ENCODE assay signal across 36 mouse cellular contexts in the genomic region with DNA sequence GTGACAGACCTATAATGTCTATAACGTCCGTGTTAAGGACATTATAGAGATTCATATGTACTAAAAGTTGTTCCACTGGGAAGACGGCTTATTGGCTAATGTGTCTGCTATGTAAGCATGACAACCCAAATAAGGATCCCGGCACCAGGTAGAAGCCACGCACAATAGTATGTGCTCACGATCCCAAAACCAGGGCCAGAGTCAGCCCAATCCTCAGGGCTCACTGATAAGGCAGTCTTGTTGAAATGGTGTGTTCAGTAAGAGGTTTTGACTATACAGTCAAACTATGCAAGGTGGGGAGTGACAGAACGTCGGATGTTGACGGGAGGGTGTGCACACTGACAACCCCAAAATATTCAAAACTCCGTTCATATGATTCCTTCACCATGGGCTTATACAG. TPM values are rescaled to one million over a fixed set of nuclear protein-coding genes. Genes with fewer than 3 reads are reported as not detected.
"Had no signal": no experiment of that assay in that cellular context is flagged by ENCODE, and none has a peak within 500 bp of the region (broad histone marks: within the 10 kb centered on the region; RNA-seq: fewer than 3 reads in every experiment).

No protein-coding gene starts in this region.

- H3K27ac ChIP-seq: limb, embryonic 10.5 days; limb, embryonic 12.5 days; limb, embryonic 13.5 days; limb, embryonic 15.5 days; liver, embryonic 12.5 days; liver, embryonic 13.5 days; liver, embryonic 14.5 days; liver, embryonic 15.5 days; lung, embryonic 15.5 days; macrophage; midbrain, embryonic 10.5 days; midbrain, embryonic 12.5 days; midbrain, embryonic 13.5 days; midbrain, embryonic 15.5 days; neural tube, embryonic 12.5 days had no signal

- H3K27me3 ChIP-seq: limb, embryonic 12.5 days; limb, embryonic 13.5 days; limb, embryonic 15.5 days; liver, embryonic 12.5 days; liver, embryonic 13.5 days; liver, embryonic 15.5 days; lung, embryonic 15.5 days; megakaryocyte, embryonic 14.5 days; midbrain, embryonic 12.5 days; midbrain, embryonic 13.5 days; midbrain, embryonic 15.5 days; neural tube, embryonic 12.5 days had no signal

- H3K4me3 ChIP-seq: limb, embryonic 10.5 days; limb, embryonic 12.5 days; limb, embryonic 13.5 days; limb, embryonic 15.5 days; liver, embryonic 12.5 days; liver, embryonic 13.5 days; liver, embryonic 15.5 days; lung, embryonic 15.5 days; megakaryocyte, embryonic 14.5 days; midbrain, embryonic 10.5 days; midbrain, embryonic 12.5 days; midbrain, embryonic 13.5 days; midbrain, embryonic 15.5 days; myocyte; neural tube, embryonic 12.5 days had no signal

- H3K4me1 ChIP-seq: limb, embryonic 10.5 days; limb, embryonic 13.5 days; midbrain, embryonic 10.5 days had no signal

- H3K9me3 ChIP-seq: limb, embryonic 10.5 days; limb, embryonic 12.5 days; limb, embryonic 13.5 days; limb, embryonic 15.5 days; liver, embryonic 12.5 days; liver, embryonic 13.5 days; liver, embryonic 15.5 days; lung, embryonic 15.5 days; megakaryocyte, embryonic 14.5 days; midbrain, embryonic 10.5 days; midbrain, embryonic 12.5 days; midbrain, embryonic 13.5 days; midbrain, embryonic 15.5 days; neural tube, embryonic 12.5 days had no signal

- DNase-seq: left cerebral cortex, postnatal 4 days; liver; liver, embryonic 13.5 days; liver, postnatal 0 days; lung, adult 18-20 months; lung, adult 2 months; lung, embryonic 14.5 days; lung, postnatal 10 days; lung, postnatal 14 days; lung, postnatal 36 days; lung, postnatal 4 days; midbrain, embryonic 14.5 days had no signal

RNA-seq across cellular contexts. Expression of gene Aldh3a1, which starts 42.5 kb away (rescaled TPM):
- total RNA-seq: liver, adult 2 months; megakaryocyte progenitor cell, adult 5-6 weeks; megakaryocyte, adult 5-6 weeks; megakaryocyte-erythroid progenitor cell, adult 5-6 weeks; monocyte, adult 5-6 weeks had no signal
- polyA plus RNA-seq: limb, embryonic 10.5 days; liver, embryonic 11.5 days; lung, embryonic 14.5 days; macrophage; midbrain, embryonic 10.5 days; midbrain, embryonic 11.5 days; midbrain, embryonic 12.5 days; midbrain, embryonic 13.5 days; neural tube, embryonic 11.5 days; neural tube, embryonic 12.5 days had no signal
